Mouse (Mus musculus) brain, adult 2 months (tissue): Measurements from ENCODE around the gene Aqr.

Source experiments
- DNase-seq: peaks from one replicate; pipeline ENCODE4 v3.0.0; 2011; ENCODE audit warnings: low read depth, low spot score

Gene Aqr

GRCm38 (mm10) chr2:114136755-114137154 is 50.1 kb downstream of the Aqr start:
- DNase-seq: no peak

- DNase-seq: no peak
Measured at GRCm38 (mm10) chr2:114135777-114136176, 51.0 kb downstream of the Aqr start.

GRCm38 (mm10) chr2:114133355-114133754 is 53.5 kb downstream of the Aqr start:
- no peak for DNase-seq

GRCm38 (mm10) chr2:114130657-114131056 is 56.2 kb downstream of the Aqr start:
- DNase-seq: no peak

- DNase-seq: no peak
Measured at GRCm38 (mm10) chr2:114123304-114123703, 63.5 kb downstream of the Aqr start.

GRCm38 (mm10) chr2:114119451-114119850 is 67.4 kb downstream of the Aqr start:
- no peak for DNase-seq

- no peak for DNase-seq
Measured at GRCm38 (mm10) chr2:114117665-114118064, 69.2 kb downstream of the Aqr start.

- DNase-seq: no peak
Measured at GRCm38 (mm10) chr2:114117235-114117634, 69.6 kb downstream of the Aqr start.

- DNase-seq: no peak
Measured at GRCm38 (mm10) chr2:114115563-114115962, 71.3 kb downstream of the Aqr start.

- no peak for DNase-seq
Measured at GRCm38 (mm10) chr2:114107288-114108278, 79.2 kb downstream of the Aqr start.

- no peak for DNase-seq
Measured at GRCm38 (mm10) chr2:114106383-114106782, 80.4 kb downstream of the Aqr start.

- no peak for DNase-seq
Measured at GRCm38 (mm10) chr2:114102471-114102870, 84.4 kb downstream of the Aqr start.

GRCm38 (mm10) chr2:114100834-114101233 is 86.0 kb downstream of the Aqr start:
- no peak for DNase-seq

- no peak for DNase-seq
Measured at GRCm38 (mm10) chr2:114099816-114100215, 87.0 kb downstream of the Aqr start.

- DNase-seq: no peak
Measured at GRCm38 (mm10) chr2:114099109-114099508, 87.7 kb downstream of the Aqr start.

GRCm38 (mm10) chr2:114097627-114098026 is 89.2 kb downstream of the Aqr start:
- no peak for DNase-seq

GRCm38 (mm10) chr2:114096570-114096969 is 90.3 kb downstream of the Aqr start:
- DNase-seq: no peak

- DNase-seq: peak; percentile 73
Measured at GRCm38 (mm10) chr2:114095348-114095747, 91.5 kb downstream of the Aqr start.

- DNase-seq: peak; percentile 29
Measured at GRCm38 (mm10) chr2:114094696-114095095, 92.1 kb downstream of the Aqr start.

GRCm38 (mm10) chr2:114093577-114093976 is 93.2 kb downstream of the Aqr start:
- peak; percentile 43 for DNase-seq

GRCm38 (mm10) chr2:114089862-114090261 is 97.0 kb downstream of the Aqr start:
- DNase-seq: peak; percentile 50

GRCm38 (mm10) chr2:114087271-114087670 is 99.6 kb downstream of the Aqr start:
- peak; percentile 65 for DNase-seq

- no peak for DNase-seq
Measured at GRCm38 (mm10) chr2:114071876-114072275, 114.9 kb downstream of the Aqr start.
